Mouse (Mus musculus) limb, embryonic 15.5 days (tissue): Measurements from ENCODE around the gene Cmtr1. TPM values are rescaled to one million over a fixed set of nuclear protein-coding genes. Genes with fewer than 3 reads are reported as not detected.

Experiments
- ATAC-seq: fragments of 200-750 bp; cut with Nextera tagmentation; 2 replicates; pipeline ENCODE4 v1.8.0; 2017; ENCODE audit warnings: low read depth, moderate TSS enrichment; ENCODE audit not compliant: insufficient number of reproducible peaks, low FRiP score, low TSS enrichment
- H3K27ac ChIP-seq: fragments of 300-500 bp; sonication (generic); 2 replicates; pipeline ENCODE4 v1.5.1; 2015; ENCODE audit warnings: moderate library complexity, mild to moderate bottlenecking, inconsistent platforms
- H3K27me3 ChIP-seq: fragments of 300-500 bp; sonication (generic); 2 replicates; pipeline ENCODE4 v1.6.1; 2015; ENCODE audit warnings: inconsistent platforms
- H3K36me3 ChIP-seq: fragments of 300-500 bp; sonication (generic); 2 replicates; pipeline ENCODE4 v1.6.1; 2015; ENCODE audit warnings: inconsistent platforms
- H3K4me1 ChIP-seq: fragments of 300-500 bp; sonication (generic); 2 replicates; pipeline ENCODE4 v1.6.1; 2015; ENCODE audit warnings: inconsistent platforms
- H3K4me2 ChIP-seq: fragments of 300-500 bp; sonication (generic); 2 replicates; pipeline ENCODE4 v1.6.1; 2015; ENCODE audit warnings: mild to moderate bottlenecking, inconsistent platforms
- H3K4me3 ChIP-seq: fragments of 300-500 bp; sonication (generic); 2 replicates; pipeline ENCODE4 v1.5.1; 2015; ENCODE audit warnings: mild to moderate bottlenecking, inconsistent platforms
- H3K9ac ChIP-seq: fragments of 300-500 bp; sonication (generic); 2 replicates; pipeline ENCODE4 v1.6.1; 2015; ENCODE audit warnings: inconsistent platforms
- H3K9me3 ChIP-seq: fragments of 300-500 bp; sonication (generic); 2 replicates; pipeline ENCODE4 v1.6.1; 2016; ENCODE audit warnings: inconsistent platforms
- WGBS: fragments of 180-500 bp; shearing (Covaris S2); methylation state at CpG from one replicate; pipeline ENCODE4 v1.1.7; 2015; 5-methylcytosine and 5-hydroxymethylcytosine counted together
- polyA plus RNA-seq: library from polyadenylated mRNA; unstranded; fragments of >200 nt; fragmentation: Nextera tagmentation; extraction: Ambion mirVana; gene quantifications from 2 replicates; pipeline ENCODE4 v1.2.1, GENCODE M21; 2015

The Cmtr1 gene
- polyA plus RNA-seq, 1 experiment from 2014 or later, result 110 TPM

- Histone ChIP-seq H3K27me3 (no peaks in the 10 kb centered on the region), H3K4me1 (no peaks in the 10 kb centered on the region), H3K9me3 (no peaks in the 10 kb centered on the region), H3K4me2 (no peak overlapping the region), H3K27ac (no peak overlapping the region), H3K36me3 (peaks cover 78% of the 10 kb centered on the region), H3K4me3 (no peak overlapping the region), H3K9ac (no peak overlapping the region)
- WGBS, result 72% methylated on average over 6 of the region's 6 CpGs
- ATAC-seq, result no peak
These were observed 29.9 kb downstream of the Cmtr1 start for GRCm38 (mm10) chr17:29690257-29690656.

GRCm38 (mm10) chr17:29692827-29693226, 32.4 kb downstream of the Cmtr1 start:
- Histone ChIP-seq H3K9ac (no peak overlapping the region), H3K36me3 (peaks cover 72% of the 10 kb centered on the region), H3K4me2 (no peak overlapping the region), H3K27ac (no peak overlapping the region), H3K9me3 (no peaks in the 10 kb centered on the region), H3K4me3 (no peak overlapping the region), H3K27me3 (no peaks in the 10 kb centered on the region), H3K4me1 (no peaks in the 10 kb centered on the region)
- ATAC-seq, result no peak
- 94% methylated on average over 2 of the region's 2 CpGs for WGBS

- no peak overlapping the region for H3K27ac ChIP-seq
- no peaks in the 10 kb centered on the region for H3K9me3 ChIP-seq
- no peak for ATAC-seq
- peaks cover 73% of the 10 kb centered on the region for H3K36me3 ChIP-seq
- H3K4me3 ChIP-seq, result no peak overlapping the region
- no peaks in the 10 kb centered on the region for H3K4me1 ChIP-seq
- WGBS, result 69% methylated on average over 2 of the region's 2 CpGs
- H3K27me3 ChIP-seq, result no peaks in the 10 kb centered on the region
- no peak overlapping the region for H3K9ac ChIP-seq
- no peak overlapping the region for H3K4me2 ChIP-seq
These were observed 33.2 kb downstream of the Cmtr1 start for GRCm38 (mm10) chr17:29693571-29693970.

DNA sequence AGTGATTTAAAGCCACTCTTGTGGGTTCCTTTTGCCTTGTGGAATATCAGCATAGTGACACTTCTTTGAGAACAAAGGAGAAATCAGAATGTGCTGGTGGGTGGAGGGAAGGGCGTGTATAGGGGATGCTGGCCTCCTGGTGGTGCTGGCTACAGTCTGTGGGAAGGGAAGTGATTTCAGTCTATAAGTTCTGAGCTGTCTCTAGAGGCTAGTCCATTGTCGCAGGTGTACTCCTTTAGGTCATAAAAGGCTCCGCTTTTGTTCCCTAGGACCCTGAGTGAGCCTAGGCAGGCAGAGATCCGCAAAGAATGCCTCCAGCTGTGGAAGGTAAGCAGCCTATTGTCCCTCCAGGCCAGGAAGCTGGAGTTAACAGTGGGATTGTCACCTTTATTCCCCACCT, 34.1 kb downstream of the Cmtr1 start:
- WGBS, result 87% methylated on average over 4 of the region's 4 CpGs
- Histone ChIP-seq H3K27me3 (no peaks in the 10 kb centered on the region), H3K4me3 (no peak overlapping the region), H3K4me1 (no peaks in the 10 kb centered on the region), H3K9ac (no peak overlapping the region), H3K4me2 (no peak overlapping the region), H3K9me3 (no peaks in the 10 kb centered on the region), H3K36me3 (peaks cover 79% of the 10 kb centered on the region), H3K27ac (no peak overlapping the region)
- ATAC-seq, result no peak

DNA sequence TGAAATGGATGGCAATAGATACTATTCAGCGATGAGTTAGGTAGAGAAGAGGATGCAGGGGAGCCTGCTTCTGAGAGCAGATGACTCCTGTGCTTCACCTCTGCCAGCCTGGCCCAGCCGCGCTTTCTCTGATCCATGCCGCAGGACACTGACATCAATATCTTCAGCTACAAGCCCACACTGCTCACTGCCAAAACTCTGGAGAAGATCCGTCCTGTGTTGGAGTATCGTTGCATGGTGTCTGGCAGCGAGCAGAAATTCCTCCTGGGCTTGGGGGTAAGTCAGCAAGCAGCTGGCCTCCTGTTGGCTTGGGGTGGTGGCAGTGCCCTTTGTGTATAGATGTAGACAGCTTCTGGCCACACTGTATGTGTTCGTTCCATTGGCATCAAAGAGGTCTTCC, 36.5 kb downstream of the Cmtr1 start:
- no peaks in the 10 kb centered on the region for H3K9me3 ChIP-seq
- H3K4me3 ChIP-seq, result no peak overlapping the region
- no peak overlapping the region for H3K9ac ChIP-seq
- no peak for ATAC-seq
- H3K4me1 ChIP-seq, result no peaks in the 10 kb centered on the region
- H3K27me3 ChIP-seq, result no peaks in the 10 kb centered on the region
- H3K27ac ChIP-seq, result no peak overlapping the region
- peaks cover 79% of the 10 kb centered on the region for H3K36me3 ChIP-seq
- H3K4me2 ChIP-seq, result no peak overlapping the region
- WGBS, result 96% methylated on average over 8 of the region's 8 CpGs

DNA sequence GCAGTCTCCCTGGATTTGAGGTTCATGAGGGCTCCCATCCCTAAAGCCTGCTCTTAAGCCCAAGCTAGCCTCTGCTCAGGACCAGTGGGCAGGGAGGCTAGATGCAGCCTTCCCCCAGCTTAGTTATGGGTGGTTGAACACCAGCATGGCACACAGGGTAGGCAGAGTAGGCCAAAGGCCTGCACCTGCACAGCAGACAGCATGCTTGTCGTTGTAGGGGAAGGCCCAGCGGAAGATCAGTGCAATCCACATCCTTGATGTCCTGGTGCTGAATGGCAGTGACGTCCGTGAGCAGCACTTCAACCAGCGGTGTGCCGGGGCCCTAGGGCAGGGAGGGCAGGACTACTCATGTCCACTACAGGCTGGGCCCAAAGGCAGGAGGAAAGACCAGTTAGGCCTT, 38.0 kb downstream of the Cmtr1 start:
- no peak overlapping the region for H3K4me3 ChIP-seq
- H3K9ac ChIP-seq, result no peak overlapping the region
- no peaks in the 10 kb centered on the region for H3K9me3 ChIP-seq
- H3K4me1 ChIP-seq, result no peaks in the 10 kb centered on the region
- no peak for ATAC-seq
- 83% methylated on average over 6 of the region's 6 CpGs for WGBS
- H3K36me3 ChIP-seq, result peaks cover 94% of the 10 kb centered on the region
- H3K27ac ChIP-seq, result no peak overlapping the region
- H3K27me3 ChIP-seq, result no peaks in the 10 kb centered on the region
- no peak overlapping the region for H3K4me2 ChIP-seq

DNA sequence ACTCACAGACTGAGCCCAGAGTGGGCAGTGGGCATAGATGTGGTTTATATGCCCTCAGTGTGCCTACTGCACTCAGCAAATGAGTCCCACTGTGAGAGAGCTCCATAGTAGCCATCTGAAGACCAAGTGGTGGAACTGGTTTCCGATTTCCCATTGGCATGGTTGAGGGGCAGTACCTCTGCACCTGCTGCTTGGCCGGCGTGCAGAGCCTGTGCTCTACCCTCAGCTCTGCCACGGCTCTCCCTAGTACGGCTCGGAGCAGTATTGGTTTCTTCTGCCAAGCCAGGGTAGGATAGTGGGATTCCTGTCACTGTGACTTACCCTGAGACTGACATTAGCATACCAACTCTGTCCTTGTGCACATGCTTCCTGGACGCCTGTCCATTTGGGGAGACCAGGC, 40.2 kb downstream of the Cmtr1 start:
- Histone ChIP-seq H3K36me3 (peaks cover 87% of the 10 kb centered on the region), H3K9ac (no peak overlapping the region), H3K4me3 (no peak overlapping the region), H3K27me3 (no peaks in the 10 kb centered on the region), H3K4me1 (no peaks in the 10 kb centered on the region), H3K9me3 (no peaks in the 10 kb centered on the region), H3K4me2 (no peak overlapping the region), H3K27ac (no peak overlapping the region)
- no peak for ATAC-seq
- 90% methylated on average over 7 of the region's 7 CpGs for WGBS

- Histone ChIP-seq H3K27me3 (no peaks in the 10 kb centered on the region), H3K4me3 (no peak overlapping the region), H3K36me3 (peaks cover 67% of the 10 kb centered on the region), H3K9me3 (no peaks in the 10 kb centered on the region), H3K9ac (no peak overlapping the region), H3K4me2 (no peak overlapping the region), H3K27ac (no peak overlapping the region), H3K4me1 (peaks cover 7% of the 10 kb centered on the region; the same call in 1 of the 2 replicates)
- 76% methylated on average over 4 of the region's 4 CpGs for WGBS
- ATAC-seq, result no peak
These were observed 42.7 kb downstream of the Cmtr1 start for GRCm38 (mm10) chr17:29702938-29703710.

DNA sequence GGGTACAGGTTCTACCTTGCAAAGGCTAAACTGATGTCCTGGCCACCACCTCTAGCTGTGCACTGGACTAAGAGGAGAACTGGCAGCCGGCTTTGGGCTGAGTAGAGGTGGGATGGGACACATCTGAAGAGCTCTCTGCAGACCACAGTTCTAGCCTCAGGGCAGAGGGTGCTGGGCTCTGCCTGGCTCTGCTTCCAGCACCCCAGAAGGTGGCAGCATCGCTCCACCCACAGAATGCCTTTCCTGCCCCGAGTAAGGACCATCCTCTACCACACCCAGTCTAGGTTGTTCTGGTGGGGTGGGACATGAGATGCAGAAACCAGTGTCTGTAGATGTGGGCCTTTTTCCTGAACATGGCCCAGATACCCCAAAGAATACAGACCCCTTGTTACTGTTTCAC, 44.4 kb downstream of the Cmtr1 start:
- 22% methylated on average over 3 of the region's 3 CpGs for WGBS
- H3K9ac ChIP-seq, result no peak overlapping the region
- no peaks in the 10 kb centered on the region for H3K9me3 ChIP-seq
- H3K36me3 ChIP-seq, result peaks cover 51% of the 10 kb centered on the region
- no peak for ATAC-seq
- no peak overlapping the region for H3K4me2 ChIP-seq
- no peaks in the 10 kb centered on the region for H3K27me3 ChIP-seq
- peaks cover 22% of the 10 kb centered on the region for H3K4me1 ChIP-seq
- no peak overlapping the region for H3K27ac ChIP-seq
- H3K4me3 ChIP-seq, result no peak overlapping the region

DNA sequence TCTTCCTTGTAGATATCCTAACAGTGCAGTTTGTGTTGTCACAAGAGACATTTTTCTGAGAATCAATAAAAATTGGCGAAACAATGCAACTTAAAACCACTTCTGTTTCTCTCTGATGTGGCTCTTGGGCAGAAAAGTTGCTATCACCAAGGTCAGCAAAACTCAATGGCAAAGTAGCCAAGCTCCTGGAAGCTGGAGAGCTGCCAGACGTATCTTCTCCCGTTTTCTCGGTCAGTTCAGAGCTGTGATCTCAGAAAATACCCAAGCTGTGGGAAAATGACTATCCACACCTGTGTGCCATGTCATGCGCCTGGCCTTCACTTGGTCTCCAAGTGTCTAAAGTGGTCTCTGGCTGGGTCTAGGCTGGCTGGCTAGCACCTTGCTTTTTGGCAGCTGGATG, 45.5 kb downstream of the Cmtr1 start:
- Histone ChIP-seq H3K4me2 (no peak overlapping the region), H3K36me3 (peaks cover 40% of the 10 kb centered on the region), H3K4me1 (peaks cover 33% of the 10 kb centered on the region), H3K9ac (no peak overlapping the region), H3K9me3 (no peaks in the 10 kb centered on the region), H3K4me3 (no peak overlapping the region), H3K27me3 (no peaks in the 10 kb centered on the region), H3K27ac (no peak overlapping the region)
- ATAC-seq, result no peak
- WGBS, result 80% methylated on average over 5 of the region's 5 CpGs

DNA sequence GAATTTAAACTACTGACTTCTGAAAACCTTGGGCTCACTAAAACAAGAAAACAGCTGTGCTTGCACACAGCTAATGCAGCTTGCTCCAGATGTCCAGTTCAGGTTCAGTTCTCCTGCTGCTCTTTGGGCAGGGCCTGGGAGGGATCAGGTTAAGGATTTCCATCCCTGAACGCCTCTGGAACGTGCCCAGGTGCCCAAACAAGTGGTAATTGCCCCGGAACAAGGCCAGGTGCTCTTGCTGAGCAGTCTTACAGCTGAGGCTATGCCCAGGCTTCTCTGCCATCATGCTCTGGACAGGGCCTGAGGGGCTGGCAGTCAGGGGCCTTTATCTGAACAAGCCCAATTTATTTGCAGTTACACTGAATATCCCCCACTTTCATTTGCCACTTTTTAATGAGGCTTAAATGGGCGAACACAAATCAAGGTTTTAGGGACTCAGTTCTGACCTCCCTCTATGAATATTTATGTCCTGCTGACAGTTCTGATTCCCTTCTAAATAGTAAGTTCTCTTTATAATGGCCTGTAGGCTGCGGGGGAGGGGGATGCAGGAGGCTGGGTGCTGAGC, 46.7 kb downstream of the Cmtr1 start:
- Histone ChIP-seq H3K27me3 (no peaks in the 10 kb centered on the region), H3K4me2 (no peak overlapping the region), H3K36me3 (peaks cover 28% of the 10 kb centered on the region), H3K4me3 (no peak overlapping the region), H3K9me3 (no peaks in the 10 kb centered on the region), H3K4me1 (peaks cover 45% of the 10 kb centered on the region), H3K27ac (no peak overlapping the region), H3K9ac (no peak overlapping the region)
- 24% methylated on average over 5 of the region's 5 CpGs for WGBS
- no peak for ATAC-seq

DNA sequence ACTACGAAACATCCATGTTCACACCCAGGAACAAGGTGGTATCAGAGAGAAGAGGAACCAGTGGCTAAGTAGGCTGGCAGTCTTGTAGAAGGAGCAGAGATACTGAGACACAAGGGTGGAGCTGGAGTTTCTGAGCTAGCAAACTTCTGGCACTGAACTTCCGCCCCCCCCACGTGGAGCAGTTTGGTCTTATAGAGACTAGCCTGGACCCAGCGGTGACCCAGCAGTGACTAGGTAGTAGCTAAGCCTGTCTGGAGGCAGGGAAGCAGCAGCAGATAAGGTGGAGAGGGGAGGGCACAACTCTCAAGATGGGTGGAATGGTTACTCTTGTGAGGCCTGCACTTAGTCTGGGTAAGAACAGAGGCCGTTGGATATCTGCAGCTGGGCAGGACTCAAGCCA, 48.4 kb downstream of the Cmtr1 start:
- ATAC-seq, result no peak
- no peaks in the 10 kb centered on the region for H3K27me3 ChIP-seq
- peaks cover 11% of the 10 kb centered on the region for H3K36me3 ChIP-seq
- no peak overlapping the region for H3K4me2 ChIP-seq
- no peak overlapping the region for H3K4me3 ChIP-seq
- no peak overlapping the region for H3K27ac ChIP-seq
- H3K4me1 ChIP-seq, result peaks cover 54% of the 10 kb centered on the region
- 82% methylated on average over 5 of the region's 5 CpGs for WGBS
- H3K9me3 ChIP-seq, result no peaks in the 10 kb centered on the region
- no peak overlapping the region for H3K9ac ChIP-seq
